In genomic region chr11:83582626-83583449, GRCm38 (mm10) we compare ENCODE assay signal across 14 mouse cellular contexts. TPM values are rescaled to one million over a fixed set of nuclear protein-coding genes. Genes with fewer than 3 reads are reported as not detected.
DNase-seq lines count a peak whose midpoint lies in the region; ATAC-seq and TF ChIP-seq lines count a peak whose summit lies in the region.
"Had no signal": no experiment of that assay in that cellular context is flagged by ENCODE, and none has a peak within 500 bp of the region (broad histone marks: within the 10 kb centered on the region; RNA-seq: fewer than 3 reads in every experiment).

No protein-coding gene starts in this region.

- H3K27me3 ChIP-seq in kidney, postnatal 0 days (ENCODE audit: insufficient read depth, low read length): no peaks in the 10 kb centered on the region
- H3K27me3 ChIP-seq in midbrain, embryonic 14.5 days (ENCODE audit: control insufficient read depth, insufficient read depth, low read length): no peaks in the 10 kb centered on the region
- H3K27me3 ChIP-seq: embryonic facial prominence, embryonic 12.5 days; heart, embryonic 13.5 days had no signal

- H3K9ac ChIP-seq in ES-E14 (ENCODE audit: insufficient read depth, low read depth, low read length, poor library complexity, severe bottlenecking): no peak overlapping the region
- H3K9ac ChIP-seq in kidney, postnatal 0 days (ENCODE audit: low read depth, low read length): no peak overlapping the region
- H3K9ac ChIP-seq in midbrain, embryonic 14.5 days (replicated peaks; ENCODE audit: low read length): no peak overlapping the region
- H3K9ac ChIP-seq: embryonic facial prominence, embryonic 12.5 days; forebrain, postnatal 0 days; heart, embryonic 13.5 days had no signal

- DNase-seq in heart, adult 8-10 months (ENCODE audit: low spot score): peak; percentile 67
- DNase-seq in heart, postnatal 36 days: no peak
- DNase-seq in ES-E14 (ENCODE audit: low read depth, low spot score): no peak
- DNase-seq in adrenal gland, postnatal 36 days: peak; percentile 21 to 22
- peak; percentile 64 for DNase-seq in kidney, postnatal 0 days (ENCODE audit: low spot score)
- no peak for DNase-seq in layer of hippocampus, postnatal 25 days (ENCODE audit: extremely low spot score in 1 of 2, low spot score in 1 of 2)
- DNase-seq in midbrain, embryonic 14.5 days: no peak
- DNase-seq: cerebellum, adult 11-12 months; forebrain, postnatal 0 days; lung, postnatal 14 days had no signal

- peaks cover 0 to 8% of the 10 kb centered on the region in 2 experiments; a peak in 2 of 4 replicates for H3K4me1 ChIP-seq in ES-E14 (ENCODE audit: control insufficient read depth in 2 of 2, insufficient read depth in 2 of 2, low read length in 2 of 2, poor library complexity in 1 of 2)
- H3K4me1 ChIP-seq in kidney, postnatal 0 days (replicated peaks; ENCODE audit: insufficient read depth, low read length): no peaks in the 10 kb centered on the region
- no peaks in the 10 kb centered on the region for H3K4me1 ChIP-seq in midbrain, embryonic 14.5 days (ENCODE audit: control insufficient read depth, insufficient read depth, low read length)
- H3K4me1 ChIP-seq: embryonic facial prominence, embryonic 12.5 days had no signal

- no peak overlapping the region for H3K4me3 ChIP-seq in ES-E14 (ENCODE audit: insufficient read depth in 1 of 2, low read depth in 1 of 2, low read length in 2 of 2, poor library complexity in 1 of 2, severe bottlenecking in 1 of 2)
- no peak overlapping the region for H3K4me3 ChIP-seq in kidney, postnatal 0 days (replicated peaks; ENCODE audit: low read depth, low read length)
- no peak overlapping the region for H3K4me3 ChIP-seq in midbrain, embryonic 14.5 days (replicated peaks; ENCODE audit: low read depth, low read length)
- H3K4me3 ChIP-seq: embryonic facial prominence, embryonic 12.5 days; heart, embryonic 13.5 days had no signal

- H3K9me3 ChIP-seq in ES-E14 (ENCODE audit: control insufficient read depth, insufficient read depth, low read depth, low read length): no peaks in the 10 kb centered on the region
- no peaks in the 10 kb centered on the region for H3K9me3 ChIP-seq in kidney, postnatal 0 days (replicated peaks; ENCODE audit: low read length)
- H3K9me3 ChIP-seq in midbrain, embryonic 14.5 days (ENCODE audit: control insufficient read depth, low read length): no peaks in the 10 kb centered on the region
- H3K9me3 ChIP-seq: embryonic facial prominence, embryonic 12.5 days; heart, embryonic 13.5 days had no signal

- H3K36me3 ChIP-seq in ES-E14 (ENCODE audit: control insufficient read depth, insufficient read depth, low read length, poor library complexity, severe bottlenecking): no peaks in the 10 kb centered on the region
- H3K36me3 ChIP-seq in kidney, postnatal 0 days (ENCODE audit: insufficient read depth, low read length): no peaks in the 10 kb centered on the region
- no peaks in the 10 kb centered on the region for H3K36me3 ChIP-seq in midbrain, embryonic 14.5 days (ENCODE audit: control insufficient read depth, insufficient read depth, low read length)
- H3K36me3 ChIP-seq: embryonic facial prominence, embryonic 12.5 days; heart, embryonic 13.5 days had no signal

- in situ Hi-C loops in ES-E14 (cut with MboI; ENCODE audit: low sequenced_read_pairs in 2 of 2, unreplicated experiment in 2 of 2): no loop called here

- intact Hi-C loops in heart, postnatal 36 days (cut with DNase I): no loop called here

- TF ChIP-seq CTCF in kidney, postnatal 0 days (IDR thresholded peaks at IDR 0.05; ENCODE audit: low read depth): no peak

- no peak for ATAC-seq in kidney, postnatal 0 days (replicated peaks; ENCODE audit: low FRiP score, low read depth)
- no peak for ATAC-seq in erythroblast, adult 5-6 weeks (replicated peaks; ENCODE audit: low FRiP score, poor library complexity, severe bottlenecking)
- ATAC-seq in midbrain, embryonic 14.5 days (ENCODE audit: low FRiP score, low TSS enrichment): no peak
- ATAC-seq: forebrain, postnatal 0 days had no signal

- H3K4me2 ChIP-seq in kidney, postnatal 0 days (ENCODE audit: low read length): no peak overlapping the region
- H3K4me2 ChIP-seq in midbrain, embryonic 14.5 days (ENCODE audit: low read length): no peak overlapping the region
- H3K4me2 ChIP-seq: embryonic facial prominence, embryonic 12.5 days; heart, embryonic 13.5 days had no signal

- 32% methylated on average over 4 of the region's 4 CpGs for WGBS in kidney, postnatal 0 days
- 75% methylated on average over 4 of the region's 4 CpGs for WGBS in midbrain, embryonic 14.5 days

- H3K27ac ChIP-seq in ES-E14 (ENCODE audit: insufficient read depth, low read depth, low read length, poor library complexity, severe bottlenecking): peak overlapping the region; percentile 62; the same call in 1 of the 2 replicates
- 0 out of 2 replicates have a peak overlapping the region, but pooled peaks have one; percentile 8 for H3K27ac ChIP-seq in kidney, postnatal 0 days
- no peak overlapping the region for H3K27ac ChIP-seq in midbrain, embryonic 14.5 days (replicated peaks; ENCODE audit: low read depth, low read length)
- H3K27ac ChIP-seq: embryonic facial prominence, embryonic 12.5 days; heart, embryonic 13.5 days had no signal

TF ChIP-seq in ES-E14, 5 proteins besides CTCF, POLR2A, EP300 and RAD21:
- TF ChIP-seq ZC3H11A (IDR thresholded peaks at IDR 0.05; ENCODE audit: borderline replicate concordance, low read depth, low read length) (no peak), HCFC1 (IDR thresholded peaks at IDR 0.05; ENCODE audit: borderline replicate concordance, insufficient read depth, low read length) (no peak), CHD2 (IDR thresholded peaks at IDR 0.05; ENCODE audit: low read depth, low read length) (no peak), ZNF384 (IDR thresholded peaks at IDR 0.05; ENCODE audit: low read depth, low read length) (no peak), MAFK (IDR thresholded peaks at IDR 0.05; ENCODE audit: insufficient read depth, low read depth, low read length) (no peak)
TF ChIP-seq in ES-E14: peak in this region for 0.

RNA-seq across cellular contexts. Expression of gene Ccl9, which starts 4.4 kb away (rescaled TPM):
- 1 to 10 TPM; 4.4 to 9.5 (median 5.6) TPM for total RNA-seq in heart, adult 8-10 months (2022)
- total RNA-seq in heart, postnatal 36 days (2021): 10 to 100 TPM in 1 of 2 experiments, 1 to 10 TPM in 1; 6.4 to 16.6 TPM
- total RNA-seq in ES-E14 (2012; rRNA removed): 0.18 TPM in 1 of 2 replicates, not detected in the other
- 10 to 100 TPM in 1 of 2 experiments, 1 to 10 TPM in 1; 4.7 to 13.1 TPM for total RNA-seq in adrenal gland, postnatal 36 days (2021)
- 3.6 and 4.1 TPM in 2 replicates for polyA plus RNA-seq in kidney, postnatal 0 days (2015; fragmentation: Nextera tagmentation; extraction: Ambion mirVana)
- 23.6 and 31.3 TPM in 2 replicates for total RNA-seq in erythroblast, adult 5-6 weeks (2015; ENCODE audit: low replicate concordance)
- total RNA-seq in erythroblast, adult 5-6 weeks (2017; ENCODE audit: low replicate concordance): 22.5 and 31.5 TPM in 2 replicates
- 1 to 10 TPM; 3.9 to 5.1 TPM for total RNA-seq in layer of hippocampus, postnatal 25 days (2021)
- polyA plus RNA-seq in midbrain, embryonic 14.5 days (2014; fragmentation: Nextera tagmentation; extraction: Ambion mirVana): 0.27 and 6.9 TPM in 2 replicates

RNA-seq across cellular contexts. Expression of gene Ccl6, which starts 10.0 kb away (rescaled TPM):
- 10 to 100 TPM in 2 of 4 experiments, 1 to 10 TPM in 2; 5.4 to 24.7 (median 9.6) TPM for total RNA-seq in heart, adult 8-10 months (2022)
- 10 to 100 TPM; 11.3 to 24.4 TPM for total RNA-seq in heart, postnatal 36 days (2021)
- total RNA-seq in ES-E14 (2012; rRNA removed): 0.36 and 0.42 TPM in 2 replicates
- total RNA-seq in adrenal gland, postnatal 36 days (2021): 10 to 100 TPM; 11.4 to 30.4 TPM
- polyA plus RNA-seq in kidney, postnatal 0 days (2015; fragmentation: Nextera tagmentation; extraction: Ambion mirVana): 9.5 and 12.0 TPM in 2 replicates
- total RNA-seq in erythroblast, adult 5-6 weeks (2015; ENCODE audit: low replicate concordance): 95.3 and 103 TPM in 2 replicates
- total RNA-seq in erythroblast, adult 5-6 weeks (2017; ENCODE audit: low replicate concordance): 52.1 and 61.0 TPM in 2 replicates
- total RNA-seq in layer of hippocampus, postnatal 25 days (2021): 1 to 10 TPM; 1.7 to 2.5 TPM
- polyA plus RNA-seq in midbrain, embryonic 14.5 days (2014; fragmentation: Nextera tagmentation; extraction: Ambion mirVana): 1.1 and 2.8 TPM in 2 replicates

RNA-seq across cellular contexts. Expression of gene Ccl5, which starts 52.5 kb away (rescaled TPM):
- 1 to 10 TPM in 1 of 4 experiments, under 1 TPM in 1, not detected in 2; 0.76 to 1.1 TPM for total RNA-seq in heart, adult 8-10 months (2022)
- under 1 TPM in 1 of 2 experiments, not detected in 1; 0.83 TPM for total RNA-seq in heart, postnatal 36 days (2021)
- not detected in 2 replicates for total RNA-seq in ES-E14 (2012; rRNA removed)
- total RNA-seq in adrenal gland, postnatal 36 days (2021): 1 to 10 TPM in 1 of 2 experiments, under 1 TPM in 1; 0.79 to 2.2 TPM
- 0.47 and 0.79 TPM in 2 replicates for polyA plus RNA-seq in kidney, postnatal 0 days (2015; fragmentation: Nextera tagmentation; extraction: Ambion mirVana)
- 12.3 TPM in 1 of 2 replicates, not detected in the other for total RNA-seq in erythroblast, adult 5-6 weeks (2015; ENCODE audit: low replicate concordance)
- 5.9 TPM in 1 of 2 replicates, not detected in the other for total RNA-seq in erythroblast, adult 5-6 weeks (2017; ENCODE audit: low replicate concordance)
- total RNA-seq in layer of hippocampus, postnatal 25 days (2021): not detected
- 1.6 TPM in 1 of 2 replicates, not detected in the other for polyA plus RNA-seq in midbrain, embryonic 14.5 days (2014; fragmentation: Nextera tagmentation; extraction: Ambion mirVana)
- total RNA-seq: forebrain, postnatal 0 days; layer of hippocampus, postnatal 10 days had no signal

Comparison
In these comparisons a context has a peak if more than half of its experiments do, and no peak if none do; other contexts are left out.
1. DNase-seq: peak in heart, adult 8-10 months (single experiment), adrenal gland, postnatal 36 days (2 of 2) and kidney, postnatal 0 days (single experiment); none in heart, postnatal 36 days (0 of 2), ES-E14 (single experiment), layer of hippocampus, postnatal 25 days (0 of 2) and midbrain, embryonic 14.5 days (single experiment).